Mouse (Mus musculus): ENCODE data around the gene Lrrc74a.
A peak's percentile ranks its signal among the peaks of the same experiment; 100 is the strongest.

The Lrrc74a gene

DNA sequence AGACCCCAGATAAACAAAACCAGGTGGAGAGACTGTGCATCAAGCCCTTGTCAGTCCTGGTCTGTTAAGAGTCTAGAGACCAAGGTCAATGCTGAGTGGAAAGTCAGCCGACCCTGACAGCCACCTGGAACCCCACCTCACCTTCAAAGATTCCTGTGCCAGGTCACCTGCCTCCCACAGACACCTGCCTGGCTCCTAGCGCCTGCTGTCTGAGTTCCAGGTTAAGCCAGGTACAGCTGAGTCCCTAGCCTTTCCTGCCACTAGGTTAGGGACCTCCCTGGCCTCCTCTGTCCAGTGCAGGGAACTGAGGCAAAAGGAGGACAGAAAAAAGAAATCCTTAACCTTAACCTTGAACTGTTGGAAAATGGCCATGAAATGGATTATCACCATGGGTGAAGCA is 70.7 kb downstream of the Lrrc74a start:
- no peak for DNase-seq

DNA sequence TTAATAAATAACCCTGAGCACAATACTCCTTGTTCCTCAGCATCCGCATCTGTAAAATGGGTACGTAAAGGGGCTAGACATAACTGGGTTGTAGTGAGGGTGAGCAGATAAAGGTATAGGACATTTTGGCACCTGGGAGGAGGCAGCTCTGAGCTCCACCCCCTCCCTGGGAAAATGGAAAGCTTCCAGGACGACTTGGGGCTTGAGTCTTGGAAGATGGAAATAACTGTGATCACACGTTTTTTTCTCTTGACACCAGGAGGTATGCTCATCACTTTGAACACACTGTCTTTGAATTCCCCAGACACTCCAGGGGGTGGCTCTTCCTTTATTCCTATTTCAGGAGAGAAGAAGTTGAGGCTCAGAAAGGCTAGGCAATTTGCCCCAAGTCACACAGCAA is 71.1 kb downstream of the Lrrc74a start:
- no peak for DNase-seq

DNA sequence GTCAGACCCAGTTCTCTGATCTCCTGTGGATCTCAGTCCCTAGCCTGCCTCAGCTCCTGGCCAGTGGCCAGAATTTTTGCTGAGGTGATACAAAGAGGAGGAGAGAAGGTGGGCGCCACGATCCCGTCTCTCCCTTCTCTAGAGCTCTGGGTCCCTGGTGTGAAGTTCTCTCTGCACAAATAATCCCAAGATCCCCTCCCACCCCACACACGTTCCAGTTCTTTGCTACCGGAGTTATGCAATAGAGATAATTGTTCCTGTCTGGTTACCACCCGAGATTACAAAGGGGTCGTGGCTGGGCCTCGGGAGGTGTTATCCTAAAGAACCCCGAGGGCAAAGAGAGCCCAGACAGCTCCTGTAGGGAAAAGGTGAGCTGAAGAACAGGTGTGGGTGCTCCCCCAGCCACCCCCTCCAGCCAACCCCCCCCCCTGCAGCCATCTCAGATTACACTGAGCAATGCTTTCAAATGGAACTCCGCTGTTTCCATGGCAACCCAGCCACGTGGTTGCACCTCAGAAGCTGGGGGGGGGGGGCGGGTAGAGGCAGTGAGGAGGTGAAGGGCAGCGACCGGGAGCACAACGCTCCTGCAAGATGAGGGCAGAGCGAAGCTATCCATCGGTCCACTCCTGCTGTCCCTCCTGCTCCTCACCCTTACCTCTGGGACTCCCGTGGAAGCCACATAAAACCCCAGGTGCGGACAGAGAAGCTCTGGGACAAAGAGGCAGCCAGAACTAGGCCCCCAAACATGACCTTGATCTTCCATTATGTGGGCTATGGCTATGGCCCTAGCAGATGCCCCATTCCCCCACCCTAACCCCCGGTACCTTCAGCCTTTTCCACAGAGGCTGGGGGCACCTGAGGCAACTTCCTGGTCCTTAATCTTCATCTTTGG is 72.1 kb downstream of the Lrrc74a start:
- peak; percentile 57 for DNase-seq

DNA sequence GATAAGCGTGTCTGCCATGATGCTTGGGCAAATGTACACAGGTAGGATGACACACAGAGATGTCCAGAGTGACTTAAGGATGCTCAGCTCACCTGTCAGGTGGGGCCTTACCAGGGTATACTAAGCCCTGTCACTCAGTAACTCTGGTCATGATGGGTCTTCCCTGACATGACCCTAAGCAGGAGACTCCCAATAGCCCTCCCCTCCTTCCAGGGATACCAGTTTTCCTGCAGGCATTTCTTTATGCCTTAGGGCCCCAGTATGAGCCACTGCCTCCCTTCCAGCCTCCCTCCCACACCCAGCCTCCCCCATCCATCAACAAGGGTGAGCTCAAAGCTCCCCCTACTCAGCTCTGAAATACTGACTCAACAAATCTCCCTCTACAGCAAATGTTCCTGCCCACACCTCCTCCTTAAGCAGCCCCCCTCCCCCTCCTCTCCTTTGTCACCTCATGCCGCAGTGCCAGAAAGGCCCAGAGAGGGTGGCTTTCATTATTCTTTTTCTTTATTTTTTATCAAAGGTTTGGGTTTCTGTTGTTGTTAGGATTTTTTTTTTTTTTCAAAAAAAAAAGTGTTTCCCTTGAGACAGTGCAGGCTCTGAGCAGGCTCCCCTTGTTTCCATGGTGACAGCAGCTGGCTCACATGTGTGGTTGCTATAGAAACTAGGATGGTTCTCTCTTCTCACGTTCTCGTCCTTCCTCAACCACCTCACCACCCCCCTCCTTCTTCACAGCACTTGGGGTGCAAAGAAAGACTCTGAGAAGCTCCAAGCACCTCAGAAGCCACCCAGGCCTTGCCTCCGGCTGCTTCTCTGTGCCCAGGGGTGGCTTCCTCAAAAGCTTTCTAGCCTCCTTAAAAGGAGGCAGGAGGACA is 73.0 kb downstream of the Lrrc74a start:
- peak; percentile 78 for DNase-seq

DNA sequence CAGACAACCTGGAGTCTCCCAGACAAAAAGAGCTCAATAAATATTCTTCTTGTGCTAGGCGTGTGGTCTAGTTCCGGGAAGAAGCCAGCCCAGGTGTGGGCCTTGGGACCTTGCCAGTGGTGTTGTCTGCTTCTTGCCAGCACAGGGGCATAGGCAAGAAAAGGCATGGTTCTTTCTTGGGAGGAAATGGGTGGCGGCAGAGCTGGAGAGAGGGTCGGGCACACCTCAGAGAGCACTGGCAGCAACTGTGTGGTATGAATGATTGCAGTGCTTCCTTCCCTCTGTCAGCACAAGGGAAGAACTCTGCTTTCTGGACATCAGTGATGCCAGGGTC is 73.6 kb downstream of the Lrrc74a start:
- peak; percentile 69 for DNase-seq

DNA sequence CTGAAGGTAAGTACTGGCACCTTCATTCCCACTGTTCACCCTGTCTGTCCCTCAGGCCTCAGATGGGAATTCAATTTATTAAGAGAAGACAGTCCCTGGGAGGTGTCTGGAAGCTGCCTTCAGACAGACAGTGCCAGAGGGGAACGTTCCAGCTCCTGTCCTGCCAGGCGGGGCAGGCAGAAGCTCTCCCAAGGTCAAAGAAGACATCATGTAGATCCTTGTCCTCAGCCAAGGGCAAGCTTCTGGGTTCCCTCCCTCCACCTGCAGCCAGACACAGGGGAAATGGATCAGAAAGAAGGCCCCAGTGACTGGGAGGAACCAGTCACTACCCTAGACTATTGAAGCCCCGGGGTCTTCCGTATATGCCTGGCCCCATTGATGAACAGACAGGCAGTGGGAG is 74.7 kb downstream of the Lrrc74a start:
- no peak for DNase-seq

DNA sequence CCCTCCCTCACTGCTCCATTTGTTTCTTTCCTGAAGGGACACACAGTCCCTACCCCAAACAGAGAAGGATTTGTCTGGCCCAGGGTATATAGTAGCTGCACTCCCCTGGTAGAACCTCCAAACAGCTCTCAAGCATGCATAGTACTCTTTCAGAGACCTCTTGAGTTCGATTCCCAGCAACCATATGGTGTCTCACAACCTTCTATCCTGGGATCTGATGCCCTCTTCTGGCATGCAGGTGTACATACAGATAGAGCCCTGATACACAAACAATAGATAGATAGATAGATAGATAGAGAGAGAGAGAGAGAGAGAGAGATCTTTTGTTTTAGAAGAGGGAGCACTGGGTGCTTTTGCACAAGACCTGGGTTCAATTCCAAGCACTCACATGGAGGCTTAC is 75.9 kb downstream of the Lrrc74a start:
- DNase-seq: no peak

DNA sequence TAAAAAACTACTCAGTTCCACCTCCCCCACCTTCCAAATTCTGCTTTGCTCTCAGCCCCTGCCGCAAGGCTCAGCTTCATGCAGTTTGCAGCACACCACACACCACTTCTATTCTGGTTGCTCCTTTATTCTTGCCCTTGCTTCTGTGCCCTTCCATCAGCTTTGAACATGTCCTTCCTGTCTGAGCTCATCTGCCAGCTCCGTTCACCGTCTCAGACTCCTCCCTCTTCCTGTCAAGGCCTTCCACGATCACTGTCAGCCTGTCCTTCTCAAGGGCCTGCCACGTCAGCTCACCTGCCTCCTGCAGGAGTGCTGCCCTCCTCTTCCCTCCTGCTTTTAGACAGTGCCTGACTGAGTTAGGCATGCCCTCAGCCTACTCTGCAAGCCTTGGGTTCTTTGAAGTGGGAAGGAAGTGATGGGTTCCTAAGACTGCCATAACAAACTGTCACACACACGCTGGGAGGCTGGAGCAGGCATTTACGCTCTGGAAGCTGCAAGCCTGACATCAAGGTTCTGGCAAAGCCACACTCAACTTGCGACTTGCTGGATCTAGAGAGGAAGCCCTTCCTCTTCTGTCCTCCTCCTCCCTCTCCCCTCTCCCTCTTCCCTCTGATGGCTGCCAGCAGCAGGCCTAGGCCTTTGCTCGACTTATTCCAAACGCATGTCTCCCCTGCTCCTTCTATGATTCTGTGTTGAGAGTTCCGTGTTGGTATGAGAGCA is 76.7 kb downstream of the Lrrc74a start:
- DNase-seq: peak; percentile 89

DNA sequence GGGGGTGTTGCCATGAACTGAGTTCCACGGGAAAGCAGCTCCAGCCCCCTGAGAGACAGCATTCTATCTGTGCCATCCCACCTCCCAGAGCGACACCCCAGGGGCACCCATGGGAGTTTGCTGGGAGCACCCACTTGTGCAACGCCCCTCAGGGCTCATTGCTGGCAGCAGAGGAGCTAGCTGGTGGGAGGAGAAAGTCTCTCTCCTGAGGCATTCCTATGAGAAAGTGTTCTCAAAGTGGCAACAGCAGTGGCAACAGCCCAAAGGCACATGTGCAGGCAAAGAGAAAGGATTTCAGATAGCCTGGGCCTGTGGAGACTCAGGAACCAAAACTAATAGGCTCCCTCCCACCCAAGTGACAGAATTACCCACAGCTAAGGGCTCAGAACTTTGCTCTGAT is 78.6 kb downstream of the Lrrc74a start:
- no peak for DNase-seq

Data from thymus, postnatal 14 days (tissue).